Mouse (Mus musculus) hindbrain, postnatal 0 days (tissue): ENCODE data around the gene Ninj2. TPM values are rescaled to one million over a fixed set of nuclear protein-coding genes. Genes with fewer than 3 reads are reported as not detected.

Experiments
- ATAC-seq: fragments of 200-750 bp; cut with Nextera tagmentation; 2 replicates; pipeline ENCODE4 v1.8.0; 2017; ENCODE audit warnings: mild to moderate bottlenecking, moderate TSS enrichment, moderate library complexity
- DNase-seq: peaks from one replicate; pipeline ENCODE4 v3.0.0-alpha.2; 2015; ENCODE audit warnings: low spot score
- H3K27ac ChIP-seq: fragments of 300-500 bp; sonication (generic); 2 replicates; pipeline ENCODE4 v1.5.1; 2014; ENCODE audit warnings: mild to moderate bottlenecking
- H3K27me3 ChIP-seq: fragments of 300-500 bp; sonication (generic); 2 replicates; pipeline ENCODE4 v1.6.1; 2014; ENCODE audit warnings: low read length, mixed read lengths; ENCODE audit not compliant: insufficient read depth
- H3K36me3 ChIP-seq: fragments of 300-500 bp; sonication (generic); 2 replicates; pipeline ENCODE4 v1.6.1; 2014; ENCODE audit warnings: low read length, mixed read lengths; ENCODE audit not compliant: insufficient read depth
- H3K4me1 ChIP-seq: fragments of 300-500 bp; sonication (generic); 2 replicates; pipeline ENCODE4 v1.6.1; 2014; ENCODE audit warnings: antibody characterized with exemption, low read length, mixed read lengths; ENCODE audit not compliant: insufficient read depth
- H3K4me2 ChIP-seq: fragments of 300-500 bp; sonication (generic); 2 replicates; pipeline ENCODE4 v1.6.1; 2014; ENCODE audit warnings: low read depth, mild to moderate bottlenecking, low read length, moderate library complexity, mixed read lengths
- H3K4me3 ChIP-seq: fragments of 300-500 bp; sonication (generic); 2 replicates; pipeline ENCODE4 v1.5.1; 2014; ENCODE audit warnings: low read length
- H3K9ac ChIP-seq: fragments of 300-500 bp; sonication (generic); replicated peaks from 2 replicates; pipeline ENCODE4 v1.6.1; 2014; ENCODE audit warnings: mild to moderate bottlenecking, low read length, moderate library complexity, mixed read lengths
- H3K9me3 ChIP-seq: fragments of 300-500 bp; sonication (generic); 2 replicates; pipeline ENCODE4 v1.6.1; 2016; ENCODE audit warnings: low read length, mixed read lengths
- CTCF ChIP-seq: IDR thresholded peaks from 2 replicates; pipeline ENCODE4 v1.5.1; 2016; ENCODE audit warnings: antibody characterized with exemption, control low read depth, low read depth
- WGBS: fragments of 180-500 bp; shearing (Covaris S2); extraction: QIAGEN DNeasy Blood & Tissue Kit; methylation state at CpG from one replicate; pipeline ENCODE4 v1.1.7; 2014; 5-methylcytosine and 5-hydroxymethylcytosine counted together
- polyA plus RNA-seq: library from polyadenylated mRNA; unstranded; fragments of >200 nt; fragmentation: Nextera tagmentation; extraction: Ambion mirVana; gene quantifications from 2 replicates; pipeline ENCODE4 v1.2.1, GENCODE M21; 2015
- total RNA-seq: library from RNA; depleted of rRNA; stranded (reverse); fragments of >200 nt; gene quantifications from 2 replicates; pipeline ENCODE4 v1.2.3, GENCODE M21; 2014

The Ninj2 gene
- total and polyA plus RNA-seq, 2 experiments from 2014 or later, result not detected

DNA sequence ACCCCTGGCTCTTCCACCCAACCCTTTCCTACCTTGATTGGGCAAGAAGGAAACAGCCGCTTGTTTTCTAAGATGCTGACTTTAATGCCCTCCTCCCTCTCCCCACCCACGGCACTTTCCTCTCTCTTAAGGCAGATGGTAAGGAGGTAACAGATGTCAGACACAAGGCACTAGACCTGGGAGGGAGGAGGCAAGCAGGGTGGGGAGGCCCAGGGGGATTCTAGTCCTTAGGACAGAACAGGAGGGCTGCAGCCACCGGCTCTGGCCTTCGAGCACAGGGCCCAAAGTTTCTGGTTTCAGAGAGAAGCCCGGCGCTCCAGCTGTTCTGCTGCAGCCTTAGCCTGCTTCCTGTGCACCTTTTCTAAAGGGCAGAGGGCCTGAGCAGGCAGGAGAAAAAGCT, 108.8 kb downstream of the Ninj2 start:
- Histone ChIP-seq H3K27me3 (no peaks in the 10 kb centered on the region), H3K36me3 (no peaks in the 10 kb centered on the region), H3K9ac (no peak overlapping the region), H3K27ac (no peak overlapping the region), H3K4me3 (no peak overlapping the region), H3K4me2 (no peak overlapping the region), H3K9me3 (no peaks in the 10 kb centered on the region), H3K4me1 (no peaks in the 10 kb centered on the region)
- ATAC-seq (no peak), DNase-seq (no peak)
- no peak for TF ChIP-seq CTCF
- 48% methylated on average over 6 of the region's 6 CpGs for WGBS

DNA sequence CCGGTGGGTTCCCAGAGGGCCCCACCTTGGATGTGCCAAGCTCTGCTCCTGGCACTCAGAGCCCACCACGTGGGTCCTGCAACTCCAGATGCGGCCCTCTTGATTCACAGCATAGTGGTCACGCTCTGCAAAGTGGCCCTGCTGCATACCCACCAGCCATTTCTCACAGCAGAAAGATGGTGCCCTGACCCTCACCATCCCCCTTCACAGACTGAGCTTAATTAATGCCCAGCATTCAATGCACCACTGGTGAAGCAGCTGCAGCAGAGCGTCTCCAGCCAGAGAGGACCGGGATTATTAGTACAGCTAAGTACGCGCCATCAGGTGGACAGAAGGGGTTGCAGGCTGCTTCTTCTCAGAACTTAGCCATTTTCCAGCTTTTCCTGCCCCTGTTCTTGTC, 109.3 kb downstream of the Ninj2 start:
- no peaks in the 10 kb centered on the region for H3K36me3 ChIP-seq
- H3K27me3 ChIP-seq, result no peaks in the 10 kb centered on the region
- WGBS, result 40% methylated on average over 8 of the region's 8 CpGs
- no peak overlapping the region for H3K27ac ChIP-seq
- DNase-seq, result peak; percentile 46
- no peak overlapping the region for H3K4me2 ChIP-seq
- H3K4me3 ChIP-seq, result no peak overlapping the region
- TF ChIP-seq CTCF, result peak; percentile 15; the same call in 1 of the 2 replicates
- peak; percentile 53 for ATAC-seq
- no peak overlapping the region for H3K9ac ChIP-seq
- H3K4me1 ChIP-seq, result no peaks in the 10 kb centered on the region
- H3K9me3 ChIP-seq, result no peaks in the 10 kb centered on the region

DNA sequence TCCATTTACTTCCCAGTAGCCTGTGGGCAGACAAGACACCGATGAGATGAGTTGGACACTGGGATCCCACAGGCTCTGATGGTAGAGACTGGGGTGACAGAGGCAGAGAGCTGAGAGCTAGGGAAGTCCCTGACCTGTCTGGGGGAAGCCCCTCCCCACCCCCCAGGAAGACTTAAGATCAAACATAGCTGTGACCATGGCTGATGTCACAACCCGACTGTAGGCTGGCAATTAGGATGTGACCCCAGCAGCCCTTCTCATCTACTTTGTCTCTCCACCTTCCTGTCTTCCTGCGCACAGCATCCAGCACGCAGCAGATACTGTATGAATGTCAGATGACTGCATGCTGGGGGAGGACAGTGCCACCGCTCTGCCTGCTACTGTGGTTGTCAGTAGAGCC, 113.4 kb downstream of the Ninj2 start:
- Histone ChIP-seq H3K27ac (no peak overlapping the region), H3K9ac (no peak overlapping the region), H3K36me3 (no peaks in the 10 kb centered on the region), H3K4me3 (no peak overlapping the region), H3K27me3 (no peaks in the 10 kb centered on the region), H3K9me3 (no peaks in the 10 kb centered on the region), H3K4me2 (no peak overlapping the region), H3K4me1 (no peaks in the 10 kb centered on the region)
- 91% methylated on average over 5 of the region's 5 CpGs for WGBS
- ATAC-seq (no peak), DNase-seq (no peak)
- TF ChIP-seq CTCF, result no peak

DNA sequence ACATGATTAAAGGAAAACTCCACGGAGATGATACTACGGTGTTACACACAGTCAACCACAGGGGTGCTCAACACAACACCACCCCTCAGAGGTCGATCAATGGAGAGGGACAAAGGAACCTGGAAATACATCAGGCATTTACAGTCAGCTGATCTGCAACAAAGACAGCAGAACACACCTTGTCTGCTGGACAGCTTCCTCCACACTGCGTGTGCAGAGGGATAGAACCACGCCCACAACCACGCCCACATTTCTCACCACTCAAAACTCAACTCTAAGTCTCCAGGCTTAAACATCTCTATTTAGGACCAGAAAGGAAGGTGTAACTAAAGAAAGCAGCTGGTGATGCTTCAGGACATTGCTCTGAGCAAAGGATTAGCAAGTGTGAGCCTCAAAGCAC, 118.4 kb downstream of the Ninj2 start:
- Histone ChIP-seq H3K4me2 (no peak overlapping the region), H3K9me3 (no peaks in the 10 kb centered on the region), H3K4me3 (no peak overlapping the region), H3K9ac (no peak overlapping the region), H3K27me3 (no peaks in the 10 kb centered on the region), H3K36me3 (no peaks in the 10 kb centered on the region), H3K4me1 (no peaks in the 10 kb centered on the region), H3K27ac (no peak overlapping the region)
- ATAC-seq, result no peak
- no peak for TF ChIP-seq CTCF
- 84% methylated on average over 6 of the region's 6 CpGs for WGBS
- DNase-seq, result no peak

DNA sequence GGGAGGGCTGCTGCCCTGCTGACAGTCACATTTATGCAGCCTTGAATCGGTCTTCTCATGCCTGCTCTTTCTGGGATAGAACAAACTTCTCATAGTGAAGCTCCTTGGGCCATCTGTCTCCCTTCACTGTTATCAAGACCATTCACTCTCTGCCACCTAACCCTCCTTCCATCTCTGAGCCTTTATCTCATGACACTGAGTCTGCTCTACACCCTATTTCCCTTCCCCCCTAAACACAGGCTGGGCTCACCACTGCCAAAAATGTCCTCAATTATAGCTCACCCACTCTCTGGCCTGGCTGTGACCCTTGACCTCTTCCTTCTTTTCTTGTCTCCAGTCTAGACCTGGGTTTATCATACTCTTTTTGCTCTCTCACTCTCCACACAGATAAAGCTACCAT, 123.6 kb downstream of the Ninj2 start:
- no peaks in the 10 kb centered on the region for H3K4me1 ChIP-seq
- H3K27ac ChIP-seq, result no peak overlapping the region
- H3K9me3 ChIP-seq, result no peaks in the 10 kb centered on the region
- DNase-seq (no peak), ATAC-seq (no peak)
- H3K9ac ChIP-seq, result no peak overlapping the region
- H3K36me3 ChIP-seq, result no peaks in the 10 kb centered on the region
- WGBS, result 63% methylated on average over 1 of the region's 1 CpGs
- no peaks in the 10 kb centered on the region for H3K27me3 ChIP-seq
- H3K4me2 ChIP-seq, result no peak overlapping the region
- no peak overlapping the region for H3K4me3 ChIP-seq
- no peak for TF ChIP-seq CTCF

DNA sequence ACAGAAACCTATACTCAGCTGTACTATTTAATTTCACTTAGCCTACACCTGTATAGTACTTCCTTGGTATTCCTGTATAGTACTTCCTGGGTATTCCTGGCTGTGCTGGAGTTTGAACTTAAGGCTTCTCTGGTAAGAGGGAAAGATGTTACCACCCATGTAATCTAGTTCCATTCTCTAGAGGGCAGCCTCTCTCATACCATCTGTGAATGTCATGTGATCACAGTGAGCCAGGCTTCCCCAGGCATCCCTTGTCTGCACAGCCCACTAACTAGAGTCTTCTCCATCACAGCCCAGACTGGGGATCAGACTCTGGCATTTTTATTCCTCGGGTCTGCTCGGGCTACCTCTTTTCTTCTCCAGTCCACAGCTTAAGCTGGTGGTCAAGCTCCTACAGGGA, 126.1 kb downstream of the Ninj2 start:
- H3K9me3 ChIP-seq, result no peaks in the 10 kb centered on the region
- H3K4me3 ChIP-seq, result no peak overlapping the region
- WGBS, result 68% methylated on average over 2 of the region's 2 CpGs
- ATAC-seq, result no peak
- no peak for DNase-seq
- no peaks in the 10 kb centered on the region for H3K36me3 ChIP-seq
- H3K27me3 ChIP-seq, result no peaks in the 10 kb centered on the region
- no peak overlapping the region for H3K9ac ChIP-seq
- no peaks in the 10 kb centered on the region for H3K4me1 ChIP-seq
- no peak for TF ChIP-seq CTCF
- H3K4me2 ChIP-seq, result no peak overlapping the region
- H3K27ac ChIP-seq, result no peak overlapping the region

DNA sequence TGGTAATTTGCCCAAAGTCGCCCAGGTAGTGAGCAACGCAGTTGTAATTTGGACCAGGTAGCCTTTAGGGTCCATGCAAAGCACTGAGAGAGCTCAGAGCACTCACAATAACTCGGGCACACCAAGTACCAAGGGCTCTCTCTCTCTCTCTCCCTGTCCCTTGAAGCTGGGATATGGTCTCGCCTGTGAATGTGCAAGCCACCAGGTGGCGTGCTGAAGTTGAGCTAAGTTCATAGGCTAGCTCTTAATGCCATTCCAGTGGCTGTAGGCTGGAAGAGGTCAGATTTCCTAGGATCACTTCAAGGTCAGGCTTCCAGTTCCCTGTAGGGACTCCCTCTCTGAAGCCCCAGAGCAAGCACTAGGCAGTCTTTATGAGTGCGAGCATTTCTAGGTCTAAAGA, 129.5 kb downstream of the Ninj2 start:
- no peak overlapping the region for H3K4me2 ChIP-seq
- DNase-seq, result peak; percentile 54
- no peak overlapping the region for H3K27ac ChIP-seq
- H3K36me3 ChIP-seq, result no peaks in the 10 kb centered on the region
- no peaks in the 10 kb centered on the region for H3K4me1 ChIP-seq
- no peak overlapping the region for H3K9ac ChIP-seq
- TF ChIP-seq CTCF, result peak; percentile 70
- no peak for ATAC-seq
- H3K9me3 ChIP-seq, result no peaks in the 10 kb centered on the region
- H3K27me3 ChIP-seq, result no peaks in the 10 kb centered on the region
- whole genome bisulfite sequencing, result 28% methylated on average over 6 of the region's 6 CpGs
- no peak overlapping the region for H3K4me3 ChIP-seq

DNA sequence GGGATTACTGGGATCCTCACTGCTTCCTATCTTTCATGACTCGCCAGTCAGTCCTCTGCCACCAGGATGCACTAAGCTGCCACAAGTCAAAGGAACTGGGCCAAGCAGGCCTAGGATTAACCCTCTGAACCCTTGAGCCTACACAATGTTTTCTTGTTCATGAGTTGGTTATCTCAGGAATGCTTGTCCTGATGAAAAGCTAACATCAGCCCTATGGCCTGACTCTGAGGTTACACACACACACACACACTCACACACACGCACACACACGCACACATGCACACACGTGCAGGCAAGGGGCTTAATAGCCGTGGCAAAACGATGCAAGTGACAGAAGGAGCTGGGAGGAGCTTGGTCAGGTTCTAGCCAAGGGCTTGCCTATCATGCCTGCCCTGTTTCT, 132.2 kb downstream of the Ninj2 start:
- no peaks in the 10 kb centered on the region for H3K4me1 ChIP-seq
- WGBS, result 63% methylated on average over 6 of the region's 6 CpGs

More for the DNA sequence above, 132.2 kb downstream of the Ninj2 start:
- TF ChIP-seq CTCF, result no peak
- Histone ChIP-seq H3K27ac (no peak overlapping the region), H3K27me3 (no peaks in the 10 kb centered on the region), H3K36me3 (no peaks in the 10 kb centered on the region), H3K4me3 (no peak overlapping the region), H3K9me3 (no peaks in the 10 kb centered on the region), H3K4me2 (no peak overlapping the region), H3K9ac (no peak overlapping the region)
- DNase-seq, result peak; percentile 3
- no peak for ATAC-seq
